Mouse (Mus musculus): ENCODE results near the gene Pttg1ip. TPM values are rescaled to one million over a fixed set of nuclear protein-coding genes. Genes with fewer than 3 reads are reported as not detected.

The Pttg1ip gene
- total RNA-seq, 2 experiments from 2014 or later: 95.8 to 103 TPM

- DNase-seq (ENCODE audit: low spot score in 2 of 2): no peak
Measured at GRCm38 (mm10) chr10:77634452-77635231, 53.1 kb downstream of the Pttg1ip start.

- DNase-seq (ENCODE audit: low spot score in 2 of 2): no peak
Measured at GRCm38 (mm10) chr10:77636234-77636922, 54.9 kb downstream of the Pttg1ip start.

- DNase-seq (ENCODE audit: low spot score in 2 of 2): no peak
Measured at GRCm38 (mm10) chr10:77638956-77639355, 57.4 kb downstream of the Pttg1ip start.

- no peak for DNase-seq (ENCODE audit: low spot score in 2 of 2)
Measured at GRCm38 (mm10) chr10:77643160-77643559, 61.6 kb downstream of the Pttg1ip start.

GRCm38 (mm10) chr10:77645571-77645970, 64.1 kb downstream of the Pttg1ip start:
- DNase-seq (ENCODE audit: low spot score in 2 of 2): no peak

GRCm38 (mm10) chr10:77647461-77647860, 65.9 kb downstream of the Pttg1ip start:
- DNase-seq (ENCODE audit: low spot score in 2 of 2): no peak

- no peak for DNase-seq (ENCODE audit: low spot score in 2 of 2)
Measured at GRCm38 (mm10) chr10:77647901-77648300, 66.4 kb downstream of the Pttg1ip start.

Small RNA genes lying within 50 kb of the gene (microRNA-seq; reads per million reads assigned to microRNA genes)
- gene Mir1930: 5.5 reads per million, percentile 19 among the genes with 10 or more reads in this experiment

Other genes with a start within 250 kb of the Pttg1ip start
- 10 to 100 TPM in 1 of 2 experiments, 1 to 10 TPM in 1; 9.7 to 11.4 TPM for gene Adarb1, start 163.4 kb upstream of the Pttg1ip start, total RNA-seq (2021)
- 10 to 100 TPM; 14.4 to 14.7 TPM for gene Fam207a, start 65.9 kb upstream of the Pttg1ip start, total RNA-seq (2021)
- 1 to 10 TPM; 2.9 to 3.9 TPM for gene Itgb2, start 51.5 kb upstream of the Pttg1ip start, total RNA-seq (2021)
- 10 to 100 TPM; 92.1 to 96.0 TPM for gene Sumo3, start 24.4 kb downstream of the Pttg1ip start, total RNA-seq (2021)
- gene Gm49325, start 24.5 kb downstream of the Pttg1ip start, total RNA-seq (2021): 10 to 100 TPM; 13.8 to 14.9 TPM
- 10 to 100 TPM; 89.7 to 93.0 TPM for gene Ube2g2, start 40.6 kb downstream of the Pttg1ip start, total RNA-seq (2021)
- not detected for gene Tspear, start 104.8 kb downstream of the Pttg1ip start, total RNA-seq (2021)
- gene Gm19402, start 109.0 kb downstream of the Pttg1ip start, total RNA-seq (2021): not detected
- not detected for gene Gm9508, start 115.5 kb downstream of the Pttg1ip start, total RNA-seq (2021)
- not detected for gene Gm10272, start 124.9 kb downstream of the Pttg1ip start, total RNA-seq (2021)
- not detected for gene Gm10024, start 129.7 kb downstream of the Pttg1ip start, total RNA-seq (2021)
- gene Gm10142, start 134.1 kb downstream of the Pttg1ip start, total RNA-seq (2021): not detected
- not detected for gene Krtap12-1, start 138.9 kb downstream of the Pttg1ip start, total RNA-seq (2021)
- not detected for gene Gm10100, start 144.8 kb downstream of the Pttg1ip start, total RNA-seq (2021)
- not detected for gene Gm18596, start 160.9 kb downstream of the Pttg1ip start, total RNA-seq (2021)
- gene Gm9736, start 169.6 kb downstream of the Pttg1ip start, total RNA-seq (2021): not detected
- not detected for gene Gm3233, start 178.0 kb downstream of the Pttg1ip start, total RNA-seq (2021)
- not detected for gene Gm3238, start 189.6 kb downstream of the Pttg1ip start, total RNA-seq (2021)
- not detected for gene Gm7138, start 195.2 kb downstream of the Pttg1ip start, total RNA-seq (2021)
- not detected for gene Gm3250, start 200.8 kb downstream of the Pttg1ip start, total RNA-seq (2021)
- gene Gm7137, start 206.5 kb downstream of the Pttg1ip start, total RNA-seq (2021): not detected
- gene Gm9639, start 213.4 kb downstream of the Pttg1ip start, total RNA-seq (2021): not detected
- gene Gm19668, start 217.4 kb downstream of the Pttg1ip start, total RNA-seq (2021): not detected
- gene Gm9507, start 230.1 kb downstream of the Pttg1ip start, total RNA-seq (2021): not detected
- gene Gm2696, start 233.0 kb downstream of the Pttg1ip start, total RNA-seq (2021): not detected
- not detected for gene Krtap10-4, start 245.4 kb downstream of the Pttg1ip start, total RNA-seq (2021)

Data from gastrocnemius, postnatal 4 days (tissue).